Mouse (Mus musculus): ENCODE results near the gene Rnf8. TPM values are rescaled to one million over a fixed set of nuclear protein-coding genes. Genes with fewer than 3 reads are reported as not detected.

The Rnf8 gene
- polyA plus RNA-seq, 1 experiment from 2014 or later, result 51.1 TPM

GRCm38 (mm10) chr17:29640971-29641370 is 26.4 kb downstream of the Rnf8 start:
- no peak for ATAC-seq (ENCODE audit: insufficient number of reproducible peaks, insufficient read depth, low FRiP score, low read depth)
- H3K4me2 ChIP-seq (ENCODE audit: low read length), result no peak overlapping the region
- no peaks in the 10 kb centered on the region for H3K9me3 ChIP-seq (ENCODE audit: control insufficient read depth, low read length)
- peaks cover 65% of the 10 kb centered on the region for H3K36me3 ChIP-seq (ENCODE audit: control insufficient read depth, insufficient read depth, low read length)
- peaks cover 14 to 26% of the 10 kb centered on the region in 2 experiments for H3K4me1 ChIP-seq (ENCODE audit: control insufficient read depth in 2 of 2, insufficient read depth in 2 of 2, low read length in 2 of 2)
- peak overlapping the region; percentile 14 to 16; a peak in 1 of 4 replicates for H3K27ac ChIP-seq (replicated peaks in 1 of 2; ENCODE audit: control insufficient read depth in 1 of 2, insufficient read depth in 1 of 2, low read depth in 2 of 2, low read length in 2 of 2)
- H3K9ac ChIP-seq (ENCODE audit: low read length), result no peak overlapping the region
- WGBS, result 78% methylated on average over 11 of the region's 11 CpGs
- H3K4me3 ChIP-seq (ENCODE audit: control insufficient read depth in 1 of 2, insufficient read depth in 1 of 2, low read depth in 1 of 2, low read length in 2 of 2), result no peak overlapping the region
- no peaks in the 10 kb centered on the region for H3K27me3 ChIP-seq (ENCODE audit: control insufficient read depth, insufficient read depth, low read length)

GRCm38 (mm10) chr17:29642219-29642618 is 27.6 kb downstream of the Rnf8 start:
- peaks cover 56% of the 10 kb centered on the region for H3K36me3 ChIP-seq (ENCODE audit: control insufficient read depth, insufficient read depth, low read length)
- no peaks in the 10 kb centered on the region for H3K27me3 ChIP-seq (ENCODE audit: control insufficient read depth, insufficient read depth, low read length)
- H3K4me3 ChIP-seq (ENCODE audit: control insufficient read depth in 1 of 2, insufficient read depth in 1 of 2, low read depth in 1 of 2, low read length in 2 of 2), result no peak overlapping the region
- no peak overlapping the region for H3K27ac ChIP-seq (replicated peaks in 1 of 2; ENCODE audit: control insufficient read depth in 1 of 2, insufficient read depth in 1 of 2, low read depth in 2 of 2, low read length in 2 of 2)
- no peaks in the 10 kb centered on the region for H3K9me3 ChIP-seq (ENCODE audit: control insufficient read depth, low read length)
- ATAC-seq (ENCODE audit: insufficient number of reproducible peaks, insufficient read depth, low FRiP score, low read depth), result no peak
- H3K9ac ChIP-seq (ENCODE audit: low read length), result no peak overlapping the region
- H3K4me2 ChIP-seq (ENCODE audit: low read length), result no peak overlapping the region
- WGBS, result 60% methylated on average over 3 of the region's 3 CpGs
- H3K4me1 ChIP-seq (ENCODE audit: control insufficient read depth in 2 of 2, insufficient read depth in 2 of 2, low read length in 2 of 2), result peaks cover 14 to 18% of the 10 kb centered on the region in 2 experiments

DNA sequence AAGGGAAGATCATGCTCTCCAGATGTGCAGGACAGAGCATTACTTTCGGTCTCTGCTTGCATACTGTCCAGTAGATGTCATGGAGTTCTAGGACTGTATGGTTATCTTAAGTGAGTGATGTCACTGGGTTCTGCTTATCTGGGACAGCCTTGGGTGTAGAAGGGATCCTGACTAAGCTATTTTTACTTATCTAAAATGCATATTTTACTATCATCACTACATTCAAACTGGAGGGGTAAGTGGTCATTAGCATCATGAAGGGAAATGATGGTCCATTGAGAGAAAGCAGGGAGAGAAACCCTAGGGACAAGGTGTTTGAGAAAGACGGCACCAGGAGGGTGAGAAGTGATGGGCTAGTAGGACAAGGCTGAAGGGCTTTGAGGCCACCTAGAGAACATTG is 43.7 kb downstream of the Rnf8 start:
- peaks cover 4% of the 10 kb centered on the region for H3K36me3 ChIP-seq (ENCODE audit: control insufficient read depth, insufficient read depth, low read length)
- no peak overlapping the region for H3K27ac ChIP-seq (replicated peaks in 1 of 2; ENCODE audit: control insufficient read depth in 1 of 2, insufficient read depth in 1 of 2, low read depth in 2 of 2, low read length in 2 of 2)
- no peaks in the 10 kb centered on the region for H3K9me3 ChIP-seq (ENCODE audit: control insufficient read depth, low read length)
- H3K4me2 ChIP-seq (ENCODE audit: low read length), result no peak overlapping the region
- H3K4me3 ChIP-seq (ENCODE audit: control insufficient read depth in 1 of 2, insufficient read depth in 1 of 2, low read depth in 1 of 2, low read length in 2 of 2), result no peak overlapping the region
- no peaks in the 10 kb centered on the region for H3K27me3 ChIP-seq (ENCODE audit: control insufficient read depth, insufficient read depth, low read length)
- peaks cover 2 to 9% of the 10 kb centered on the region in 2 experiments for H3K4me1 ChIP-seq (ENCODE audit: control insufficient read depth in 2 of 2, insufficient read depth in 2 of 2, low read length in 2 of 2)
- ATAC-seq (ENCODE audit: insufficient number of reproducible peaks, insufficient read depth, low FRiP score, low read depth), result no peak
- H3K9ac ChIP-seq (ENCODE audit: low read length), result no peak overlapping the region
- 23% methylated on average over 2 of the region's 2 CpGs for WGBS

DNA sequence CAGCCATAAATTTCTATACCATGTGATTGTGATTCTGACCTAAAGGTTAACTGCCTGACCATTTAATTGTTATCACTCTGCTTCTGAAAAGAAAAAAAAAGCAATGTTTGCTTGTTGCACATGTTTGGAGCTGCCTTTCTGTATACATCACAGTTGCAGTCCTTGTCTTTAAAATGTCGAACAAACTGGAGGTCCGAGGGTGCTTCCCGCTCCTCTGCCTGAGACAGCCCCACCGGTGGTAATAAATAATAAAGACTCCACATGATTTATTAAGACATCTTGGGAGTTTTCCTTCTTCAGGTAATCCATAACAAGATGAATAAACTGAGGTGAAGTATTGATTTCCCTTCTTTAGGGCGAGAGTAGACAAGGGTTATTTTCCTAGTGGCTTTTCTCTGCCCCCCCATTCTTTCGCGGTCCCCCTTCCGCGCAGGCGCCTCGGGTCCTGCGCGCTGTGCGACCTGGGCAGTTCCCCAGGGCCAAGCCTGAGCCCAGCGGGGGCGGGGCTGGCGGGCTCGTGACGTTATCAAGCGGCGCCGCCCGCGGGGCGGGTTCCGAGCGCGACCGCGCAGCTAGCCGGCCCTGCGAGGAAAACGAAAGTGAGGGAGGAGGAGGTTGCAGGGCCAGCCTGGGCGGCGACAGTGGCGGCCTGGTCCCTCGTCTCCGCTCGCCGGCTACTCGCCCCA is 45.6 kb downstream of the Rnf8 start, which contains the start of gene Cmtr1:
TSS of gene Cmtr1 (plus strand) at position 520 of the 686 bp plus-strand sequence.
- peak; percentile 98 for ATAC-seq (ENCODE audit: insufficient number of reproducible peaks, insufficient read depth, low FRiP score, low read depth)
- WGBS, result 1% methylated on average over 41 of the region's 41 CpGs
- peaks cover 23% of the 10 kb centered on the region for H3K36me3 ChIP-seq (ENCODE audit: control insufficient read depth, insufficient read depth, low read length)

GRCm38 (mm10) chr17:29660762-29661391 is 46.3 kb downstream of the Rnf8 start:
- Histone ChIP-seq H3K9ac (ENCODE audit: low read length) (peak overlapping the region; percentile 97), H3K4me3 (ENCODE audit: control insufficient read depth in 1 of 2, insufficient read depth in 1 of 2, low read depth in 1 of 2, low read length in 2 of 2) (peak overlapping the region; percentile 95), H3K27ac (replicated peaks in 1 of 2; ENCODE audit: control insufficient read depth in 1 of 2, insufficient read depth in 1 of 2, low read depth in 2 of 2, low read length in 2 of 2) (peak overlapping the region; percentile 95 to 96), H3K27me3 (ENCODE audit: control insufficient read depth, insufficient read depth, low read length) (no peaks in the 10 kb centered on the region), H3K4me2 (ENCODE audit: low read length) (peak overlapping the region; percentile 74), H3K9me3 (ENCODE audit: control insufficient read depth, low read length) (no peaks in the 10 kb centered on the region), H3K4me1 (ENCODE audit: control insufficient read depth in 2 of 2, insufficient read depth in 2 of 2, low read length in 2 of 2) (peaks cover 2 to 9% of the 10 kb centered on the region in 2 experiments), H3K36me3 (ENCODE audit: control insufficient read depth, insufficient read depth, low read length) (peaks cover 29% of the 10 kb centered on the region)
- WGBS, result under 1% methylated on average over 41 of the region's 41 CpGs
- ATAC-seq (ENCODE audit: insufficient number of reproducible peaks, insufficient read depth, low FRiP score, low read depth), result peak; percentile 40

More for the DNA sequence above, 45.6 kb downstream of the Rnf8 start, which contains the start of gene Cmtr1:
- Histone ChIP-seq H3K4me1 (ENCODE audit: control insufficient read depth in 2 of 2, insufficient read depth in 2 of 2, low read length in 2 of 2) (peaks cover 2 to 9% of the 10 kb centered on the region in 2 experiments), H3K27me3 (ENCODE audit: control insufficient read depth, insufficient read depth, low read length) (no peaks in the 10 kb centered on the region), H3K4me2 (ENCODE audit: low read length) (peak within 1 kb of the TSS; percentile 74), H3K27ac (replicated peaks in 1 of 2; ENCODE audit: control insufficient read depth in 1 of 2, insufficient read depth in 1 of 2, low read depth in 2 of 2, low read length in 2 of 2) (peak within 1 kb of the TSS; percentile 95 to 96), H3K9me3 (ENCODE audit: control insufficient read depth, low read length) (no peaks in the 10 kb centered on the region), H3K9ac (ENCODE audit: low read length) (peak within 1 kb of the TSS; percentile 97), H3K4me3 (ENCODE audit: control insufficient read depth in 1 of 2, insufficient read depth in 1 of 2, low read depth in 1 of 2, low read length in 2 of 2) (peak within 1 kb of the TSS; percentile 95)

- ATAC-seq (ENCODE audit: insufficient number of reproducible peaks, insufficient read depth, low FRiP score, low read depth), result no peak
- Histone ChIP-seq H3K27me3 (ENCODE audit: control insufficient read depth, insufficient read depth, low read length) (no peaks in the 10 kb centered on the region), H3K9ac (ENCODE audit: low read length) (no peak overlapping the region), H3K27ac (replicated peaks in 1 of 2; ENCODE audit: control insufficient read depth in 1 of 2, insufficient read depth in 1 of 2, low read depth in 2 of 2, low read length in 2 of 2) (no peak overlapping the region), H3K36me3 (ENCODE audit: control insufficient read depth, insufficient read depth, low read length) (peaks cover 40% of the 10 kb centered on the region), H3K4me3 (ENCODE audit: control insufficient read depth in 1 of 2, insufficient read depth in 1 of 2, low read depth in 1 of 2, low read length in 2 of 2) (no peak overlapping the region), H3K9me3 (ENCODE audit: control insufficient read depth, low read length) (no peaks in the 10 kb centered on the region), H3K4me2 (ENCODE audit: low read length) (no peak overlapping the region), H3K4me1 (ENCODE audit: control insufficient read depth in 2 of 2, insufficient read depth in 2 of 2, low read length in 2 of 2) (peaks cover 2 to 9% of the 10 kb centered on the region in 2 experiments)
- 92% methylated on average over 6 of the region's 6 CpGs for WGBS
Measured at GRCm38 (mm10) chr17:29662145-29662544, 47.6 kb downstream of the Rnf8 start.

DNA sequence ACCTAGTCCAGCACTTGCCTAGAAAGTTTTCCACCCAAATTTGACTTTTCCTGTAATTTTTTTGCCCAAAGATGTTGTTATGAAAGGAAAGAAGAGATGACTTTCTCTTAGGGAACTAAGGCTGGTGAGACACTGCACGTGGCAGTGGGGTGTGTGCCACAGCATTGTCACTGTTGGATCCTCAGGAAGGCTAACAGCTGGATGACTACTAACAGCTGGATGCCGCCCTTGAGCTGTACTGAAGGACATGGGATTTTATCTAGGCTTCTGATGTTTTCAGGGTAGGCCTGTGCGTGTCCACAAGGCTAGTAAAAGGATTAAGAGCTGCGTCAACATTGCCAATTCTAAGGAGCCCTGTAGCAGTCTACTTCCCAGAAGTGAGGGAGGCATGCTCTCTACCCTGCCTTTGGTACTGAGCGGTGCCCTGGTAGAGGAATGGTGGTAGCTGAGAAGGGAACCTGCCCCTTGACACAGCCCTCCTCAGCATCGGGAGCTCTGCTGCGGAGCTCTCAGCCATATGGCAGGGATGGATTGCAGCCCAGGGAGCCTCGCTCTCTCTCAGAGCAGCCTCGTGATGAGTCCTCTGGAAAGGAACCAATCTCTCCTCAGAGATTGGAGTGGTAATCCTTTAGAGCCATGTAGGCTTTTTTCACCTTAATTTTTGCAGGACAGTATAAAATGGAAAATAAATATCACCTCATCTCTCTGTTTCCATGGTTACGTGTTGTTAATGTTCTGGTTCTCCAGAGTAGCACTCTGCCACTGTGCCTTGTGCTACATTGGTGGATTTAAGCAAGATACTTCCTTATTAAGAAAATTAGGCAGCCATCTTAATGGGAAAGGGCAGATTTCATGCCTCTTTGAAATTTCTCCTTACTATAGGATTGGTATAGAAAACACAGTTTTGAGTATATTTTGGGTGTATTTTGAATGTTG is 53.7 kb downstream of the Rnf8 start:
- Histone ChIP-seq H3K4me3 (ENCODE audit: control insufficient read depth in 1 of 2, insufficient read depth in 1 of 2, low read depth in 1 of 2, low read length in 2 of 2) (no peak overlapping the region), H3K27ac (replicated peaks in 1 of 2; ENCODE audit: control insufficient read depth in 1 of 2, insufficient read depth in 1 of 2, low read depth in 2 of 2, low read length in 2 of 2) (no peak overlapping the region), H3K36me3 (ENCODE audit: control insufficient read depth, insufficient read depth, low read length) (peaks cover 57% of the 10 kb centered on the region), H3K9me3 (ENCODE audit: control insufficient read depth, low read length) (no peaks in the 10 kb centered on the region), H3K9ac (ENCODE audit: low read length) (no peak overlapping the region), H3K4me1 (ENCODE audit: control insufficient read depth in 2 of 2, insufficient read depth in 2 of 2, low read length in 2 of 2) (no peaks in the 10 kb centered on the region), H3K4me2 (ENCODE audit: low read length) (no peak overlapping the region), H3K27me3 (ENCODE audit: control insufficient read depth, insufficient read depth, low read length) (no peaks in the 10 kb centered on the region)
- 74% methylated on average over 10 of the region's 10 CpGs for WGBS
- ATAC-seq (ENCODE audit: insufficient number of reproducible peaks, insufficient read depth, low FRiP score, low read depth), result no peak
